Mouse (Mus musculus) stomach, postnatal 0 days (tissue): ENCODE results near the gene Aldh1a1.

Experiments used
- CTCF ChIP-seq: IDR thresholded peaks from 2 replicates; pipeline ENCODE4 v1.5.1; 2016; ENCODE audit warnings: antibody characterized with exemption, low read depth, mild to moderate bottlenecking, moderate library complexity
- EP300 ChIP-seq: optimal IDR thresholded peaks from 2 replicates; pipeline ENCODE3; 2016; ENCODE audit warnings: antibody characterized with exemption

GRCm38 (mm10) chr19:20614252-20614930 lies 121.9 kb downstream of the Aldh1a1 start:
- TF ChIP-seq CTCF (no peak), EP300 (no peak)
